Mouse (Mus musculus) neural tube, embryonic 10.5 days (tissue): ENCODE results near the gene Spred2.

Source experiments
- DNase-seq: peaks from one replicate; pipeline ENCODE4 v3.0.0-alpha.2; 2017; ENCODE audit warnings: low spot score; ENCODE audit errors: extremely low spot score

Spred2 gene

DNA sequence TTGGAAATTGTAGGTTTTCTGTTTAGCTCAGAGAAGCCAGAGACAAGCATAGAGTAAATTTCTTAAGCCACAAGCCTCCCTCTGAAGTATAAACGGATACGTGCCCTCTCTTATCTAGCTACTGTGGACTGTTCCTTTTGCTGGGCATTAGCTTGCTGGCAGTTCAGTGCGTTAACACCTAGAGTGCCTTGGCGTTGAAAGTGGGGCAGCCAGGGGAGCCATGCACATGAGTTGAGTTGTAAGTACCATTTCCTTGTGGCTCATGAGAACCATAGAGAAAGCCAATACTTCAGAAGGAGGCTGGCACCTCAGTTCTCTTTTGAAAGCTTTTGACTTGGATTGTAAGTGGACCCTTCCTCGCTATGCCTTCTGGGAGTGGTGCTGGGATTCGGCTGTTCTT, 58.6 kb downstream of the Spred2 start:
- DNase-seq = no peak

DNA sequence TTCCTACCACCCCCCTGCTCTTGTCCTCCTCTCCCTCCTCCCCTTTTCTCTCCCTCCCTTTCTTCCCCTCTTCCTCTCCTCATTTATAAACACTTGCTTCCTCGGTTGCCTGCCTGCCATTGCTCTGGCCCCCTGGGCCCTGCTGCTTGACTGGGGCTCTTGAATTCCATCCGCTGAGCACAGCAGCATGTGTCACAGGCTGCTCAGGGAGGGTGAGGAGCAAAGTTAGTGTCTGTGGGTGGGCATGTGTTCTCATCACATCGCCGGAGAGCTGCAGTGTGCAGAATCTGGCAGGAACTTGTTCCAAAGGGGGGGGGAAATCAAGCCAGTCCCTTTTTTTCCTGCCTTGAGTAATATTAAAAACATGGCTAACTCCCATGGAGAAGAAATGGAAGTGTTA, 59.1 kb downstream of the Spred2 start:
- no peak for DNase-seq

DNA sequence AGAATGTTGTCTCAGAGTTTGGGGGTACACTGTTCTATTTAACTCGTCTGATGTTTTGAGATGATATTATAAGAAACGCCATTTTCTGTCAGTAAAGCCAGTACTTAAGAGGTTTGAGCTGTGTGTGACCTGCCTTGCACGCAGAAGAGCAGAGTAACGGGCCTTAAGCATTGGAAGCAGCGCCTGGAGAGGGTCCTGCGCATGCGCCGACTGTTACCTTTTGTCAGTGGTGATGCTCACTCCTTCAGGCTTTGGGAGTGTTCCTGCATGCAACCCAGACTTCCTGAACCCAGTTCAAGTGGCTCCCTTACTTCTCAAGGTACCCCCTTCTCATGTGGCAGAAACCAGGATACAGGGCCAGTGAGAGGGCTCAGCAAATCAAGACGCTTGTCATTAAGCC, 59.9 kb downstream of the Spred2 start:
- no peak for DNase-seq

DNA sequence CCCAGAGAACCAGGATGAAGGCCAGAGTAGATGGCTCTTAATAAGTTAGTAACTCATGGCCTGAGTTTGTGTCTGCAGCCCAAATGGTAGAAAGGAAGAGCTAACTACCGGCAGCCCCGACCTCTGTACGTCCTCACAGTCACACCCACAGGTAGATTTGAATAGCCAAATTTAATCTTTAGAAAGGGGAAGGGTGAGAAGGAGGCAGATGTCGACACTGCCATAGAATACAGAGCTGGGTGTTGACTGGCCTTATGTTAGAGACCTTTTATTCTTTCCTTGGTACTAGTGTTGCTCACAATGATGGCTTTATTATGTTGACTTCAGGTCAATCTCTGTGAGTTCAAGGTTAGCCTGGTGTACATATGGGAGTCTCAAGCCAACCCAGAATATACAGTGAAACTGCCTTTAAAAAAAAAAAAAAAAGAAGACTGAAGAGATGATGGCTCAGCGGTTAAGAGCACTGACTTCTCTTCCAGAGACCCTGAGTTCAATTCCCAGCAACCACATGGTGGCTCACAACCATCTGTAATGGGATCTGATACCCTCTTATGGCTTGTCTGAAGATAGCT, 61.2 kb downstream of the Spred2 start:
- no peak for DNase-seq

DNA sequence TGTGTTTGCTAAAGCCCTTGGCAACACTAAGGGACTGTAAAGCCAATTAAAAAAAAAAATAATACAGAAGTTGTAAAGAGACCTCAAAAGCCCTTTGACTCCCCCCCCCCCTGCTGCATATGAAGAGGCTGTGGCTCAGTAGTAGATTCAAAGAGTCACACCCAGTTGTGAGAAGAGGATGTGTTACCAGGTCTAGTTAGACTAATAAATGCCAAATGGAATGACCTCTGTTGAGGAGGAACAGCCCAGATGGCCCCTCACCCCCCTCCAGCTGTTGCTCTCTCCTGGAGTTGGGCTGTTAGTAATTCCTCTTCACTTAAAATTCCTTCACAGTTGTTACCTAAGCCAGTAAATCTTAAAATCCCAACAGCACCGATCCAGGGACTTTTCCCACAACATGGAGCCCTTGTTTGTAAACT, 62.3 kb downstream of the Spred2 start:
- DNase-seq = no peak

DNA sequence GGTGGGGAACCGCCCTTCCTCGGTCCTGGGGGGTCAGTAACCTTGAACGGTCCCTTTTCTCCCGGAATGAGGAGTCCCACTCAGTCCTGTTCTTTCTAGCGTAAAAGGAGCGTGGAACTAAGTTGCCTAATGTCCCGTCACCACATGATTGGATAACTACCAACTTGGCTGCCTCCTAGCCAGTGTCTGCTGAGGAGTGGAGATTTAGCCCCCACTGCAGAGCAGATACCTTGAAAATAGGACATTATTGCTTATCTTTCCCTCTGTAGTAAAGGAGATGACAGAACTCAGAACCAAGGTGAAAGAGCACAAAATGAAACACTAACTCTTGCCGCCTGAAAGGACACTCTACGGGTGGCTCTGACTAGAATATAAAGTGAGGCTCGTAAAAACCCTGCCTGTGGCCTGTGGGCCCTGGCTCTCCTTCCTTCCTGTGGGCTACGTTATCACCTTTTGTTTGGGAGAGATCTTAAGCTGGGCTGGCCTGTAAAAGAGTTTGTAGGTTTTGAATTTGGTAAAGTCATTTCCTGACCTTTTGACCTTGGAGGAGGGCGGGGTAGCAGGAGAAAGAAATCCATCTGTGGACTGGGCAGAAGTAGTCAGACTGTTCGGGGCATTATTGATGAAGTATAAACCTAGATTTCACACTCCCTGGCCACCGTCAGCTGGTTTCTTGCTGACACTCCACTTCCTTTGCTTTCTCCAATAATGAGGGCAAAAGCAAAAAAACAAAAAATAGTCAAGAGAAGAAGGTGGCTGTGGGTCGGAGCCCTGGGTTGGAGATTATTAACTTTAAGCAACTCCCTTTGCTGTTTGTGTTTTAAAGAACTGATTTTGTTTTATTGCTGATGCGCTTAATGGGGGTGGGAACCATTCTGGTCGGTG, 62.9 kb downstream of the Spred2 start:
- no peak for DNase-seq

DNA sequence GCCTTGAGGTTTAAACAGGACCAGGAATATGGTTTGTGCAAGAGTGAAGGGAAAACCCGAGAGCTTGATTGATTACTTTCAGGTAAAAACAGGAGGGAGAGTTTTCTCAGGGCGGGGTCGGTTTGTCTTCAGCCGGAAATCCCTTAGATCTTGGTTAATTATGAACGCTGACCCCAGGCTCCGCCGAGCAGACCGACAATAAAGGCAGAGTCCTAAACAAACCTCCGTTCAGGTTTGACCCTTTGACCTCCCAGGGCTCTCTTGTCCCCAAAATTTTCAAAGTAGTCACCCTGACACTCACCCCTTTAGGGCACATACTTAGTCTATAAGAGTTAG, 63.5 kb downstream of the Spred2 start:
- DNase-seq = no peak

DNA sequence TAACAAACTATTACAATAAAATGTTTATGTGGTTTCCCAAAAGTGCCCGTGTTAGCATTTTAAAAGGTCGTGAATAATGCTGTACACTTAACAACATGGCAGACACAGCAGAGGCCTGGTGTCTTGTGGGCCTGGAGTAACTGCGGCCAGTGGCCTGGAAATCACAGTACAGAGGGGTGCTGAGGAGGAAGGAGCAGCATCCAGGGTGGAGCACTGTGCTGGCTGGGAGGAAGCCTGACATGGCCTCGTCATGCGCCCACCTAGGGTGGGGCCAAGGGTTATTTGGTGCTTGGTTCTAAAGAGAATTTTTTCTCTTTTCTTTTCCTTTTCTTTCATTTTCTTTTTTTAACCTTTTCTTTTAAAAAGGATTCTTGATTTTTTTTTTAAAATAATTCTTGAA, 64.0 kb downstream of the Spred2 start:
- DNase-seq = no peak

DNA sequence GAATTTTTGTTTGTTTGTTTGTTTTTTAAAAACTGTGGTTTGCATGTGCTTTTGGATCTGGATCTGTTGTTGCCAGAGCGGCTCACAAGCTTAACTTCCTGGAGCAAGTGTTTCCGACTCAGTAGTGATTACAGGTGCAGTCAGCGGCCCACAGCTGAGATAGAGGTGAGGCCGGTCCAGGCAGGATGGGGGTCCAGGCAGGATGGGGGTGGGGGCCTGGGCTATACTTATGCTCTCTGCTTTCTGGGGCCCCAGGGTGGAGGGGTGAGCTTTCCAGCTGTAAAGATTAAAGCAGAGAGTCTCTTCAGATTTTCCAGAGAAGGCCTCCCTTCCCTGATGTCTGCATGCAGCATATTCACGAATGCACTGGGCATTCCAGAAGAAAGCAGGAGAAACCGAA, 64.5 kb downstream of the Spred2 start:
- no peak for DNase-seq

DNA sequence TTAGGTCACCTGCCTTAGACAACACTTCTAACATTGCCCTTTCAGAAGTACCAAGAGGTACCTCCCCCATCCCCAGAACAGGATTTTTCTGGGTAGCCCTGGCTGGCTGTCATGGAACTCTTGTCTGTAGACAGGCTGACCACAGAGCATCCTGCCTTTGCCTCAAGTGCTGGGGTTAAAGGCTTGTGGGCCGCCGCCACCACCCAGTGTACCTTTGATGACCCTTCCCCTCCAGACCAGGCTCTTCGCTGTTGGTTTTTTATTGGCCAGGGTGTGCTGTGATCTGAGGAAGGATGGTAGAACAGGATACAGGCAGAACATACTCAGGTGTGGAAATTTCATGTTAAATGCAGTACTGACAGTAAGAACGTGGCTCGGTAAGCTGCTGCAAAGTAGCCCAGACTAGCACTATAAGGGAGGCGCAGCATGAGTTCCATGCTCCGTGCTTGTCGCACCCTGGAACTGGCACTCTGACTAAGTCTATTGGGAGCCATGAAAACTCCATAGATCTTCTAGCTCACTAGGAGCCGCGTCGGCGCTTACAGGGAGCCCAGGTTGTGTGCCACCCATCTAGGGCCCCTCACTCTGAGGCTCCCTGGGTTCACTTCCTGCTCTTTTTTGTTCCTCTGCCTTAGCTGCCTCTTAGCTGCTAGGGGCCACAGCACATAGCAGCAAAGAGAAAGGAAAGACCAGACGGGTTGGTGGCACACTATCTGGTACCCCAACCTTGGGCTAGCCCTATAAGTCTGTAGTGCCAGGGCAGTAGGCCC, 65.2 kb downstream of the Spred2 start:
- no peak for DNase-seq

DNA sequence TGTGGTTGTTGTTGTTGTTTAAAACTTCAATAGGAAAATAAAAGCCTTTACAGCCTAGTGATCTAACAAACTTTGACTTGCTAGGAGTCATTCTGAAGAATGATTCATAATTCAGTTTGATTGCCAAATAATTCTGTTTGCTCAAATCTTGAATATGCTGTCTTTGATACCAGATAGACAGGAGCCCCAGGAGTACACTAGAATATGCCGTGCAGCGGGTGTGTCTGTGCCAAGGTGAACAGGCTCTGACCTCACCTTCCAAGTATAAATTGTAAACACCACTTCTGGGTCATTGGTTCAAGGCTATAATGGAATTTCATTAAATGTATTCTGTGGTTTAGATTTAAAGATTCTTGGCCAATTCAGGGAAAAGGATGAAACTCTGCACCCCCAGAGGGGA, 66.6 kb downstream of the Spred2 start:
- DNase-seq = no peak

DNA sequence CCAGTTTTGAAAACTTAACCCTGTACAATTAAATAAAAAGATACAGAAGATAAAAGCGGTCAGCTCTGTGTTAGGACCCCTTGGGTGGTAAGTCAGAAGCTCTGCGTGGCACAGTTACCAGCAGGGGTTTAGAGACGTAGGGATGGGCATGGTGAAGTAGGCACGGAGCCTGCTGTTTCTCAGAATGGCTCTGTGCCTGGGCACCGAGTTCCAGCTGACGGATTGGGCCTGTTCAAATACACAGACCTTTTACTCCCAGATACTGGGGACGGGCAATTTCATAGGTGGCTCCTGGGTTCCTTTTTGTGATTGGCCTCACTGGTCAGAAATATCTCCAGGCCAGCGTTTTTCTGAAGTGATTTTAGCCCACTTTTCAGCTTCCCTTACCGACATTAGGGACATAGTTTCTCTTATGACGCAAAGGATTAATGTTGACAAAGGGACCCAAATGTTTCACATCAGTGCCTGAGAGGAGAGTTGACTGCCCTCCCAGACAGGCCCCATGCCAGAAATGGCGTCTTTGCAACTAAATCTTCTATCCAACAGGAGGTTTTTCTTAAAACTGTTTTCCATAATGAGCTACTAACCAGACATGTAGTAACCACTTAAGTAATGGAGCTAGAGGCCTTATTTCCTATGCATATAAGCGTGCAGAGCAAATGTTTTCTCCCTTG, 67.3 kb downstream of the Spred2 start:
- no peak for DNase-seq

DNA sequence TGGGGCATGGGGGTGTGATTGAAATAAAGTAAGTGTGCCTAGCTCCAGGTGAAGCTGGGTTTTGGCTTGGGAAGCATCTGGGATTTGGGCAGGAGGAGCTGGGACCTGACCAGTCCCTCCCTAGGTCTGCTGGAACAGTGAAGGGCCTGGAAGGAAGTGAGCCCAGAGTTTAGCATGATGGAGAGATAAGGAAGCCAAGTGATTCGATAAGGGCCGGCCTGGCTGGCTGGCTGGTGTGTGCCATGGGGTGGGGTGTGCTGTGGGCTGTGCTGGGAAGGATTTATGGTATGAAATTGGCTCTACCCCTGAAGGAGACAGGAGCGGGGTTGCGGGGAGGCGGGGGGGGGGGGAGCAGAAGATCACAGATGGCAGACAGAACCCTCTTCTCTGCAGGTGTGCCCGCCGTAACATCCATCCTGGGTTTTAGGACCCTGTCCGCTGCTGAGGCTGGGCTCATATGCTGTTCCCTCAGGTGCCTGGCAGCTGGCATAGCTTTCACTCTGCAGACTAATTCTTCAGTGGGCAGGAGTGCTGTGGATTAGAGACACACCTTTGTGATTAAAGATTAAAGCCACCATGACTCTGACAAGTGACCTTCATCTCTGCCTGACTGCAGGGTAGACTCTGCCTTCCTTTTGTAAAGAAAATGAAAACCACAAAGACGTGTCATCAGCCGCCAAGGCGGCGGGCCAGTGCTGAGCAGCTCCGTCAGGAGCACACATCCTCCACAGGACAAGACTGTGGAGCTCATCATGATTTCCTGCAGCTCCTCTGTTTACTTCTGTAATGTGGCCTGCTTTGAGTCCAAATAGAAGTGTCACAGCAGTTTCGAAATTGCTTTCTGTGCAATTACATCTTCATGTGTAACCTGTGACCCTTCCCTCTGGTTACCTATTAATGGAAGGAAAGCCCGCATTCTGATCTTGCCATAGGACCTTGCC, 68.4 kb downstream of the Spred2 start:
- no peak for DNase-seq

DNA sequence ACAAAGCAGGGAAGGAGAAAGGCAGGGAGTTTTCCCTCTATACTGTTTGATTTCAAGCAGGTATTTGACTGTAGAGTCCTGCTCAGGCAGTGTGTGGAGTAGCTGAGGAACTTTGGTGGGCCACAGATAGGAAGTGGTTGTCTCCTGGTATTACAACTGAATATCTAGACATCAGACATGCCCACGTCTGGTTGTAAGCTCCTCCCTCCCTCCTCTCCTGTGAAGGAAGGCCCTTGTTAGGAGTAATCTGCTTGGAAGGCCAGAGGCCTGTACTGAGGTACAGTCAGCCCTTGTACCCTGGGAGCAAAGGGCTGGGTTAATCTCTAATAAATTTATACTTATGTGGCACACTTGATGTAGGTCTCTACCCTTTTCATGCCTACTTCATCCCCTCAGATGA, 69.6 kb downstream of the Spred2 start:
- DNase-seq = no peak

DNA sequence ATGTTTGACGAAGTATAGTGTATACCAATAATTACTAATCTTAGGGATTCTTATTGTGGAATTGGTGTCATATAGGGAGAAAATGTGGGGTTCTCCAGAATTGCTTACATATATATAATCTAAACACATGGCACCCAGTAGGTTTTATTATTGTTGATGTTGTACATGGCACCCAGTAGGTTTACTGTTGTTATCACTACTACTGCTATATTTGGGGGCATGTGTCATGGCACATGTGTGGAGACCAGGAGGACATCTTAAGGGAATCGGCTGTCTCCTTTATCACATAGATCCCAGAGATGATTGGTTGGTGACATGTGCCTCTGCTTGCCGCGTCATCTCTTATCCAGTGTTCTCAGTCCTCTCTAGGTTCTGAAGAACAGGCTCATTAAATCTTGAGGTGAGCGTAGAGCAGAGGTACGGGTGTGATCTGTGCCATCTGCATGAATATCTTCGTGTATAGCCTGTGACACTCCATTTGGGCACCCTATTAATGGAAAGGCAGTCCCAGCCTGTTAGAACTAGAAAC, 70.2 kb downstream of the Spred2 start:
- no peak for DNase-seq

DNA sequence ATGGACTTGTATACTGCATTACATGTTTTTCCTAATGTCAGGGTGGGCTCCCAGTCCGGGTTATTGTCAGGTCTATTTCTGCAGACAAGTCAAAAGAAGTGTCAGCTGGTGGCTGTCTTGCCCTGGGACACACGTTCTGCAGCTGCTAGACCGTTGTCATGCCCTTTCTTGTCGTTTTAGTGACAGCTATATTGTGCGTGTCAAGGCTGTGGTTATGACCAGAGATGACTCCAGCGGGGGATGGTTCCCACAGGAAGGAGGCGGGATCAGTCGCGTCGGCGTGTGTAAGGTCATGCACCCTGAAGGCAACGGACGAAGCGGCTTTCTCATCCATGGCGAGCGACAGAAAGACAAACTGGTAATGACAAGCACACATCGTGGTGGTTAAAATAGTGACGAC, 73.8 kb downstream of the Spred2 start:
- no peak for DNase-seq

DNA sequence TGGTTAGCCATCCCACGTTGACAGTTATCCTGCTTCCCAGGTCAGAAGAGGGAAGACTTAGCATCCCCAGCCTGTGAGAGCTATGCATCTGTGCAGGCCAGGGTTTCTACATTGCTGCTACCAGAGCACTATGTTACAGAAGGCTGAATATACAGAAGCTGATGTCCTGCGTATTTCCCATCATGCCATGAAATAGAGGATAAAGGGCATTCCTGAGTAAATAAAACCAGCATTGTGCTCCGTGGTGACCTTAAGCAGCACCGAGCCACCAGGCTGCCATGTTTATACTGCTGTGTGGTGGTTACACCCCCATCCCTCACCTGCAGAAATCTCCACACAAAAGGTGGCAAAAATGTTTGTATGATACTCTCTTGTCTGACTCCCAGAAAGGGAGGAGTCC, 78.7 kb downstream of the Spred2 start:
- DNase-seq = no peak

DNA sequence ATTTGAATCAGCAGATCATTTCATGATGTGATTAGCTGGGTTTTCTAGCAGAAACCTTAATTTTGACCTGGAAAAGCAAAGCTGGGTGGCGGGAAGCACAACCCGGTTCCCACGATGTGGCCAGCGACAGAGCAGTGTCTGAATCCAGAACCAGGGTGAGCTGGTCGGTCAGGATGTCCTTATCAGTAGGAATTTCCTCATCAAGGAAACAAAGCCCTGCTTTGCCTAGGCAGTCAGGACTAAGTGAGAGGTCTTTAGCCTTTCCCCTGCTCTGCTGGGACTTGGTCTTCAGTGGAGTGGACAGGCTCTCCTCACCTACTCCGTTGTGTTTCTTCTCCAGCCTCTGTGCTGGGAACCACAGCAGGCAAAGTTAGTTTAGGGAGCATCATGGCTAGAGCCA, 83.5 kb downstream of the Spred2 start:
- no peak for DNase-seq

DNA sequence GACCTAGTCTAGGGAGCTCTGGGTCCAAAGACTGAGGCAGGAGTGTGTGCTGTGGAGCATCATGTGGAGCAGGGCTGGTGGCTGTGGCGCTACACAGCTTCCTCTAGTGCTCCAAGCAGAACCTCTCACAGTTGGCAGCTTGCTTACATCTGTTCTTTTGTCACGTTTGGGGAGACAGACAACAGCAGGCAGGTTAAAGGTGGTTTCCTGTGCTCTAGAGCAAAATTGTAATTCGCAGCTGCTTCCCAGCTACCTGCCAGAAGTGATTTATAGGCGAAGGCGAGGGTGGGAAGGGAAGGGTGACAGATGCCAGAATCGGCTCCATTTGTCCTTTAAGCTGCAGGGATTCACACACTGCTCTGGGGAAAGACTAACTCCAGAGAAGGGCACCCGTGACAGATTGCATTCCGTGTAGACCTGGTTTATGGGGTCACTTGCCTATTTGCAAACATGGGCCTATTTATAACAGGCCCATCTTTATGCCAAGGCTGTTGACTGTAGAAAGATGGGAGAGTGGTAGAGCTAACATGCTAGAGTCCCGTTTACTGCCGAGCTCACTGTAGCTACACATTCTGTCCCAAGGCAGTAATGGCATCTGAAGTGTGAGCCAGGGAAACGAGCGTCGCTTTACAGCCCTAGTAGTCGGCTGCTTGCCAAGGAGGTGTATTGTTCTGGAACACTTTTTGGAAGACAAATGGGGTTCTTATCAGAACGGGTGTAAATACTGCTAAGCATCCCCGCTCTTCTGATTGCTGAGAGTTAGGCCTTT, 87.2 kb downstream of the Spred2 start:
- DNase-seq = peak; percentile 61

DNA sequence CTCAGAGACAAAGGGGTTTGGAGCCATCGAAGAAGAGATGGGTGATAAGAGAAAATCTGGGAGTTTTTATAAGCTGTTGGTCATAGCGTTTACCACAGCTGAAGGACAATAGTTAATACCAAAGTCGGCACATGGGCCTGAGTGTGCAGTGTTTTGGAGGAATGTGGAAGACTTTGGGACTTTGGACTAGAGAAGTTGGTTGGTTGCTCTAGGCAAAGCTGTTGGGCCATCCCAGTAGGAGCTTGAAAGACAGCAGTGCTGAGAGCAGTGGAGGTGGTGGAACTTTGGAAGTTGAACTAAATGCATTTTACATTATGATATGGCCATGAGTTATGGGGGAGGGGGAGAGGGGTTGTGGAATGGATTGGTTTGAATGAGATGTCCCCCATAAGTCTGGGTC, 89.2 kb downstream of the Spred2 start:
- DNase-seq = no peak
